Mouse (Mus musculus) liver, adult 2 months (tissue): ENCODE measurements around the gene Fank1.

Experiments
- CTCF ChIP-seq: fragments of 200-500 bp; IDR thresholded peaks from 2 replicates; pipeline ENCODE4 v1.5.1; 2011; ENCODE audit warnings: low read depth, low read length, control low read depth
- POLR2A ChIP-seq: fragments of 200-500 bp; IDR thresholded peaks from 2 replicates; pipeline ENCODE4 v1.6.1; 2011; ENCODE audit warnings: low read length, control low read depth; ENCODE audit not compliant: insufficient read depth; ENCODE audit errors: extremely low read depth

DNA sequence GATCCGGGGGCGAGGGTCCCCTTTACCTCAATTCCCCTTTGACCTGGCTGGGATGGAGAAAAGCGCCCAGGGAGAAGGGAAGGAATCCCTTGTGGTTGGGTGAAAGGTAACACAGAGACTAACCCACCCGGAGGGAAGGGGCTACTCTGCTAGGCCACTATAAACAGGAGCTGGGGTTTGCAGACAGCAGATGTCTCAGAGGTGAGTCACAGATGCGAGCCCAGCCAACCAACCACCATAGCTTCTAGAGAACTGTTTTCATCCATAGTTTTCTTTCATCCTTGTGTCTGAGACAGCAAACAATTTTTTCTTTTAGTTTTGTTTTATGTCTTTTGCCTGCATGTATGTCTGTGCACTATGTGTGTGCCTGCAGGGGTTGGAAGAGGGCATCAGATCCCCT is 23.3 kb downstream of the Fank1 start:
- TF ChIP-seq POLR2A (no peak), CTCF (no peak)
